12 mouse cellular contexts compared by ENCODE assay signal in the genomic region with DNA sequence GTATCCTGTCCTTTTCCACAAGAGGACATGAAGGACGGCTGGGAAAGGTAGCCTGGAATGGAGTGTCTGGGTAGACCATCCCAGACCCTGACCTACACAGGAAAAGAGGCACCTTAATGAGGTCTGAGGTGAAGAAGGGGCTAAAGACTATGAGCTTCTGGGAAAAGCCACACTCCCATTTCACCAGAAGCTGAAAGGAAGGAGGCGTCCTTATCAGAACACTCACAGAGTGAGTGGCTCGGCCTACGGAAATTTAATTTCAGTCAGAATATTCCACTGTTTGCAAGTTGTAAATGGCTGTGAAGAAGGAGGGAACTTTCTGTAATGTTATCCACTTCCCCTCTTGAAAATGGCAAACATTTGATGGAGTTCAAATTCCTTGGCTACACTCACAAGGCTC. TPM values are rescaled to one million over a fixed set of nuclear protein-coding genes. Genes with fewer than 3 reads are reported as not detected.
A peak's percentile ranks its signal among the peaks of the same experiment; 100 is the strongest.
DNase-seq lines count a peak whose midpoint lies in the region; ATAC-seq and TF ChIP-seq lines count a peak whose summit lies in the region.
"Had no signal": no experiment of that assay in that cellular context is flagged by ENCODE, and none has a peak within 500 bp of the region (broad histone marks: within the 10 kb centered on the region; RNA-seq: fewer than 3 reads in every experiment).

No protein-coding gene starts in this region.

- peak overlapping the region; percentile 28; the same call in 1 of the 2 replicates for H3K27ac ChIP-seq in heart, embryonic 15.5 days
- peak overlapping the region; percentile 23 for H3K27ac ChIP-seq in lung, postnatal 0 days (ENCODE audit: low read length)
- no peak overlapping the region for H3K27ac ChIP-seq in liver, embryonic 16.5 days (ENCODE audit: low read length)
- H3K27ac ChIP-seq: intestine, embryonic 15.5 days had no signal

- WGBS in heart, embryonic 15.5 days, result 41% methylated on average over 4 of the region's 4 CpGs
- 24% methylated on average over 4 of the region's 4 CpGs for WGBS in lung, postnatal 0 days
- 19% methylated on average over 4 of the region's 4 CpGs for WGBS in liver, embryonic 16.5 days (ENCODE audit: insufficient replicate concordance)

- no peaks in the 10 kb centered on the region for H3K9me3 ChIP-seq in heart, embryonic 15.5 days (replicated peaks)
- no peaks in the 10 kb centered on the region for H3K9me3 ChIP-seq in lung, postnatal 0 days (ENCODE audit: low read length)
- H3K9me3 ChIP-seq in liver, embryonic 16.5 days (replicated peaks; ENCODE audit: control insufficient read depth, low read length), result no peaks in the 10 kb centered on the region
- H3K9me3 ChIP-seq: intestine, embryonic 15.5 days had no signal

- peaks cover 12% of the 10 kb centered on the region for H3K4me1 ChIP-seq in heart, embryonic 15.5 days (replicated peaks)
- peaks cover 12% of the 10 kb centered on the region; the same call in 1 of the 2 replicates for H3K4me1 ChIP-seq in lung, postnatal 0 days (ENCODE audit: insufficient read depth, low read depth, low read length)
- H3K4me1 ChIP-seq in liver, embryonic 16.5 days (ENCODE audit: control insufficient read depth, low read depth, low read length), result peaks cover 18% of the 10 kb centered on the region
- H3K4me1 ChIP-seq: intestine, embryonic 15.5 days had no signal

- no peak for ATAC-seq in heart, embryonic 15.5 days (replicated peaks; ENCODE audit: insufficient number of reproducible peaks, insufficient read depth, low FRiP score, low read depth)
- ATAC-seq in lung, postnatal 0 days, result no peak
- no peak for ATAC-seq in liver, embryonic 16.5 days (ENCODE audit: low read depth)
- ATAC-seq: intestine, embryonic 15.5 days had no signal

- no peak for DNase-seq in heart, postnatal 25 days (ENCODE audit: low spot score)
- no peak for DNase-seq in lung, postnatal 0 days (ENCODE audit: low spot score)
- DNase-seq in lung, postnatal 25 days (ENCODE audit: low spot score), result no peak
- DNase-seq in c-Kit-positive CD71-positive TER-119-negative erythroid progenitor cells, embryonic 14.5 days (ENCODE audit: low read depth), result peak; percentile 65
- DNase-seq in urinary bladder, postnatal 10 days (ENCODE audit: low spot score), result no peak
- no peak for DNase-seq in left cerebral cortex, adult 8-10 months (ENCODE audit: low spot score in 2 of 2)
- DNase-seq: cerebellum, adult 8-10 months; layer of hippocampus, postnatal 36 days had no signal

- H3K9ac ChIP-seq in heart, embryonic 15.5 days, result no peak overlapping the region
- H3K9ac ChIP-seq in lung, postnatal 0 days (replicated peaks; ENCODE audit: low read depth), result no peak overlapping the region
- no peak overlapping the region for H3K9ac ChIP-seq in liver, embryonic 16.5 days (ENCODE audit: low read depth, low read length)
- H3K9ac ChIP-seq: intestine, embryonic 15.5 days had no signal

- no peak for TF ChIP-seq CTCF in lung, postnatal 0 days (IDR thresholded peaks at IDR 0.05)

- no peaks in the 10 kb centered on the region for H3K36me3 ChIP-seq in heart, embryonic 15.5 days
- H3K36me3 ChIP-seq in lung, postnatal 0 days (ENCODE audit: insufficient read depth, low read length), result no peaks in the 10 kb centered on the region
- H3K36me3 ChIP-seq in liver, embryonic 16.5 days (ENCODE audit: control insufficient read depth, insufficient read depth), result no peaks in the 10 kb centered on the region
- H3K36me3 ChIP-seq: intestine, embryonic 15.5 days had no signal

- TF ChIP-seq EP300 in lung, postnatal 0 days (IDR thresholded peaks at IDR 0.05), result no peak

- intact Hi-C loops in heart, postnatal 25 days (cut with DNase I), result no loop called here

- H3K4me3 ChIP-seq in heart, embryonic 15.5 days, result no peak overlapping the region
- no peak overlapping the region for H3K4me3 ChIP-seq in lung, postnatal 0 days (ENCODE audit: low read depth, low read length)
- H3K4me3 ChIP-seq in liver, embryonic 16.5 days (ENCODE audit: low read depth, low read length), result no peak overlapping the region
- H3K4me3 ChIP-seq: intestine, embryonic 15.5 days had no signal

- H3K4me2 ChIP-seq in heart, embryonic 15.5 days, result no peak overlapping the region
- H3K4me2 ChIP-seq in lung, postnatal 0 days (replicated peaks; ENCODE audit: low read depth, low read length), result no peak overlapping the region
- H3K4me2 ChIP-seq in liver, embryonic 16.5 days (ENCODE audit: low read depth, low read length), result peak overlapping the region; percentile 6; the same call in 1 of the 2 replicates
- H3K4me2 ChIP-seq: intestine, embryonic 15.5 days; midbrain, embryonic 11.5 days had no signal

- no peaks in the 10 kb centered on the region for H3K27me3 ChIP-seq in heart, embryonic 15.5 days
- no peaks in the 10 kb centered on the region for H3K27me3 ChIP-seq in lung, postnatal 0 days (replicated peaks; ENCODE audit: insufficient read depth, low read length)
- no peaks in the 10 kb centered on the region for H3K27me3 ChIP-seq in liver, embryonic 16.5 days (ENCODE audit: control insufficient read depth, insufficient read depth, low read depth, low read length)
- H3K27me3 ChIP-seq: intestine, embryonic 15.5 days had no signal

RNA-seq across cellular contexts. Expression of a gene that starts 8.7 kb away (rescaled TPM):
- polyA plus RNA-seq in heart, embryonic 15.5 days (2015; fragmentation: Nextera tagmentation; extraction: Ambion mirVana), result 1.8 and 4.1 TPM in 2 replicates
- total RNA-seq in heart, postnatal 25 days (2021), result under 1 TPM; 0.55 to 0.56 TPM
- 4.5 and 5.2 TPM in 2 replicates for polyA plus RNA-seq in lung, postnatal 0 days (2015; fragmentation: Nextera tagmentation; extraction: Ambion mirVana)
- polyA plus RNA-seq in liver, embryonic 16.5 days (2015; fragmentation: Nextera tagmentation; extraction: Ambion mirVana), result 4.7 and 5.1 TPM in 2 replicates
- total RNA-seq in left cerebral cortex, adult 8-10 months (2022), result 1 to 10 TPM in 1 of 4 experiments, under 1 TPM in 3; 0.13 to 1.4 (median 0.84) TPM

RNA-seq across cellular contexts. Expression of a gene that starts 34.6 kb away (rescaled TPM):
- polyA plus RNA-seq in heart, embryonic 15.5 days (2015; fragmentation: Nextera tagmentation; extraction: Ambion mirVana), result 7.7 and 9.3 TPM in 2 replicates
- 1 to 10 TPM; 2.4 to 2.7 TPM for total RNA-seq in heart, postnatal 25 days (2021)
- 18.6 and 18.9 TPM in 2 replicates for polyA plus RNA-seq in lung, postnatal 0 days (2015; fragmentation: Nextera tagmentation; extraction: Ambion mirVana)
- 4.0 and 4.4 TPM in 2 replicates for polyA plus RNA-seq in liver, embryonic 16.5 days (2015; fragmentation: Nextera tagmentation; extraction: Ambion mirVana)
- total RNA-seq in left cerebral cortex, adult 8-10 months (2022), result 1 to 10 TPM; 3.3 to 4.4 (median 4.0) TPM
